Mouse (Mus musculus) lung, adult 18-20 months (tissue): ENCODE data around the gene Zfp683.

Experiments used
- DNase-seq, 2 experiments: peaks; one replicate each; pipeline ENCODE4 v3.0.0; 2022; ENCODE audit warnings: mixed read lengths in 2 of 2

Zfp683 gene

DNA sequence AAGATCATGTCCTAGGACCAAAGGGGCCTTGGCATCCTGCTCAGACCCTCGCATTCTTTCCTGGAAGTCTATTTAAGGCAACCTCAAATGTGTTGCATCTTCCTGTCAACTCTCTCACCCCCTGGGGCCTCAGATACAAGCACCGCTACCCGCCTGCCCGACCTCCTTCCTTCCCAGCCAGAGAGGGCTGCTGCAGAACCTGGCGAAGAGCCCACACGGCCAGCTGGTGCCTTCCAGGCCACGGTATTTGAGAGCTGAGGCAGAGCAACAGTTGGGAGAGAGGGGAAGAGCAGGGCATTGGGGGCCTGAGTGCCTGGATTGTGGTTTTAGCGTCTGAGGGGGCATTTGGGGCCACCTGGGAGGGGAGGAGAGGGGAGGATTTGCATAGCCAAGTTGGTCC, 1.1 kb upstream of the Zfp683 start:
- no peak for DNase-seq

DNA sequence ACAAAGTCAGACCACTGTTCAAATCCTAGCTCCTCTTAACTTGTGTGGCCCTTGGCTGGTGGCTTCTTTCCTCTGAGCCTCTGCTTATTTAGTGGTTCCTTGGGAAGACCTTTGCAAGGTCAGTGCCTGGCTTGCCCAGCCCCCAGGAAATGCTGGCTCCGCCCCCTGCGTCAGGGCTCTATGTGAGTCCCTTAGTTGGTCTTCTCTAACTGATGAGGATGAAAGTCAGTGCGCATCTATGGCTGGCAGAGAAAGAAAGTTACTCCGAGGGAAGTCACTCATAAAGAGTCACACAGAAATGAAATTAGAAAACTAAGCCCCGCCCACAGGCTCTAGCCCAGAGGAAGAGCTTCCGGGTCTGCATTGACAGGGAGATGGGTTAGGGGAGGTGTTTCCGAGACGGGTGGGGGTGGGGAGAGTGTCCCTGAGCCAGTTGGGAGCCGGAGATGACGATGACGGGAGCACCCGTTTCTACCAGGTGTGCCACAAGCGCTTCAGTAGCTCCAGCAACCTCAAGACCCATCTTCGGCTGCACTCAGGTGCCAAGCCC, 4.6 kb downstream of the Zfp683 start:
- no peak for DNase-seq

DNA sequence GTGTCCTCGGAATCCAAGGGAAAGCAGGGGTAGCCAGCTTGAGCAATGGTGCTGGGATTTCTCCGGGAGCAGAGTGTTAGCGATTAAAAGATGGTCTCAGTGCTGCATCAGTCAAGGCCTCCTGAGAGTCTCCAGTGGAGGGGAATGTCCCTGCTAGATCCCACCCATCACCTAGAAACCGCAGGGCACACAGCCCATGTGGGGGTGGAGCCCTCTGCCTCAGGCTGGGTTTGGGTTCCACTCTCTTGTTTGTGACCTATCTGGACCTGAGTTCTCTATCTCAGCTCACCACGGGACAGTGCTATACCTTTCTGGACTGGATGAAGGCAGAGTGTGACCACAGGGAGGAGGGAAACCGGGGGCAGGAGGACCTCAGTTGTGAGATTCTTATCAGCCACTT, 5.3 kb downstream of the Zfp683 start:
- DNase-seq: no peak

DNA sequence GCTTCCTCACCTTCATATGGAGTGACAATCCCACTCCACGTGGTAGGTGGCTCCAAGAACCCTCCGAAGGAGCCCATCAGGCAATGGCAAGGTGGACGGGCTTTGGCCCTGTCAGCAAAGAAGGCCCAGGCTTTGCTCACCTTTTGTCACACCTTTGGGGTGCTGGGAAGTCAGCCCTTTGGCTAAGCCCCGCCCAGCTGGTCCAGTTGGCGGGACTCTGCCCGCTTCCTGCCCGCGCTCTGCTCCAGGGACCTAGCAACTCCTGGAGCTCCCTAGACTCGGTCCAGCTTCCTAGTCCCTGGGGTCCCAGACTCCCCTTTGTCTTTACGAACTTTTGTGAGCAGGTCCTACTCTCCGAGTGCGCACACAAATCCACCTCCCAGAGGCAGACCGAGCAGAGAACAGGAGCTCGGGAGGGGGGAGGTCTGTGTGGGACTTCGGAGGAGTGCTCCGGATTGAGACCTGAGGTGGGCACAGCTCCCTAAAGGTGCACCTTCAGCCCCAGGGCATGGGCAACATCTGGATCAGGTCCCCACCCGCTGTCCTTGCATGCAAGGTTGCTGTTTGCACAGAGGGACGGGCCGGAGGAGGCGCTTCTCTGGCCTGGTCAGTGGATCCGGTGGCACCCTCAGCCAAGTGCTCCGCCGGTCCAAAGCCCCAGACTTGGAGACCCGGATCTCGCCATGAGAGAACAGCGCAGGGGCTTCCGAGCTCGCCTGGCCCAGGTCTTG, 6.7 kb downstream of the Zfp683 start, which contains the start of gene Crybg2:
Gene Crybg2, plus strand, starts transcription at position 681 of the 731 bp plus-strand sequence.
- DNase-seq: no peak

DNA sequence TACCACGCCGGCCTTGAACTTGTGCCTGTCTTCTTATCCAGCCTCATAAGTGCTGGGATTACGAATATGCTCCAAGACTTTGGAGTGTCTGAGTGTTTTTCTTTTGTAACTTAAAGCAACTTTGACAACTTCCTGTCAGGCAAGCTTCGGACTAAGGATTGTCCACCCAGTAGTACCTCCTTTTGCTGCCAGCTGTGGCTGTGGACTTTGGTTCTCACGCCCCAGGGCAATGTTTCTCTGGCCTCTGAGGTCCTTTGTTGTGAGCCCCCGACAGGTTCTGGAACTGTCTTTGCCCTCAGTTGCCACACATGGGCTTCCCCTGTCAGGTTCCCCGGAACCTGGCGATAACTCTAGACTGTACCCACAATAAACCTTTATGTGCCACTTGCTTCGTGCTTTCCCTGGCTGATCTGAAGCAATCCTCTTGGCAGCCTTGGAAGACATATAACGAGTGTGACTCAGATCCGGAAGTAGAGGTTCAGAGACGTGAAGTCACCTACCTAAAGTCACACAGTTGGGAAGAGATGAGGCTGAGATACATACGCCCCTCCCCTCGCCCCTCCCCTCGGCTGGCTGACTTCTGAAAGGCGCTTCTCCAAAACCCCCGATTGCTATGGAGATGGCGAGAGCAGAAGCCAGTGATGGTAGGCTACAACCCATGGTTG, 7.7 kb downstream of the Zfp683 start:
- peak in 1 of 2 experiments; percentile 32 for DNase-seq

DNA sequence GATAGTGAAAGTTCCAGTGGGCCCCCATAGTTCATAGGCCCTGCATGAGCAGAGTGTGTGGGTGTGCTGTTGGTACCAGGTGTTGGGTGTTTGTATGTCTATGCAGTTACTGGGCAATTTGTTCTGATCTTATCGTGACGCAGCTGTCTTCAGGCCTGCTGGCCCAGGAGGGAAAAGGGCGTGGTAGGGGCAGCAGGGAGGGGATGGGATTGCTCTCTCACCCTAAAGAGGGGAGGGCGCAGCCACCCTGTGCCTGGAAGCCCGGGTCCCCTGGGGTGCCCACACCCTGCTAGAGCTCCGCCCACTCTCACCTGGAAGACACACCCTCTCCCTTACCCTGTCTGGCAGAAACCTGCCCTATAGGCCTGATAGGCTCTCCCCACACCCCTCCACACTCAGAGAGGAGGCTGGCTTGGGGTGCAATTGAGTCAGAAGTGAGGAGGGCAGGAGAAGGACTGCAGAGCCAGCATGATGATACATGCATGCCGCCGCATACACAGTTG, 8.4 kb downstream of the Zfp683 start:
- peak; percentile 12 to 36 for DNase-seq

DNA sequence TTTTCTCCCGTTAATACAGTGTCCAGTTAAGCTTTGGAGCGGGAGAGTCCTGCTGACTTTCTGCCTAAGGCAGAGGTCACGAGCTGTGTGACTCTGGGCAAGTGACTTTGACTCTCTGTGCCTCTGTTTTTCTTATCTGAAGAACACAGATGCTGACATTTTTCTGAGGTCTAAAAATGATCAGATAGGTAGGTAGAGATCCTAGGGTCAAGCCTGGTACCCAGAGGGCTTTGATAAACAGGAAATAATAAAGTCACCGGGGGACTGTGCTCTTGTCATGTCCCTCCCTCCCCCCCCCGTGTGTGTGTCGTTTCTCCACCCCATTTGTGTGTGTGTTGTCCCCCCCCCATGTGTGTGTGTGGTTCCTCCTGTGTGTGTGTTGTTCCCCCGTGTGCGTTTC, 8.9 kb downstream of the Zfp683 start:
- DNase-seq: no peak

DNA sequence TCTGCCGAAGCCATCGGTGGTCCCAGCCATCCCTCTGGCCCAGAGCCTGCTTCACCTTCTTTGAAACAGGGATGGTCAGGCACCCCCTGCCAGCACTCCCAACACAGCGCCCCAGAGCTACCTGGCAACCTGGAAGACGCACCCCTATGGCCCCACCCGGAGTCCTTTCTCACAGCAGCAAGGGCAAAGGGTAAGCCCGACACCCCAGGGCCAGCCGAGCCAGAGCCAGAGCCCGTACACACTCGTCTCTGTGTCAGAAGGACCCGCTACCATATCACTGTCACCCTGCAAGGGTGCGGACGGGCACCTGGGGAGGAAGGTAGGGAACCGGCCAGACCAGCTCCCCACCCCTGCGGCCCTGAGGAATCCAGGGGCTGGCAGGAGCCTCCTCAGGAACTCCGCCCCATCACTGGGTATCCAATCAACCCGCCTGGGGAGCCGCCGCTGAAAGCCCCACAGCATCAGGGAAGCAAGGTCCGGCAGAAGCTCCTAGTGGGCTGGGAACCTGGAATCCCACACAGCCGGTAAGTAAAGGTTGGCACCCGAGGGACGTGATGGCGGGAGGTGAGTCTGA, 11.9 kb downstream of the Zfp683 start:
- peak; percentile 62 to 78 for DNase-seq

DNA sequence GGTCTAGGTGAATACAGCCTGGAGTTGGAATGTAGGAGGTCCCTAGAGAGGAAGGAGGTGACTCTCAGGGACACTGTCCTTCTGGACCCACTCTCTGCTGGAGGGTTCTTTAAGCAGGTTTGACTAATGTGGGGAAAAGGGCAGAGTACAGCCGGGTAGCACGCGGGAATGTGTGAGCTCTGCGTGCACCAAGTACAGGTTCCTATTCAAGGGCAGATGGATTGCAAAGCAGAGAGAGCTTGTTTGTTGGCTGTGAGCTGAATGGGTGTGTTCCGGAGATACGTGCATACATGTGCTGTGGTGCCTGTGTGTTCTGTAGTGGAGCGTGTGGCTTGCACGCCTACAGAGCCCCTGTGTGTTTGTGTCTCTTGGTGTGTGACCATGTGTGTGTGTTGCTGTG, 13.7 kb downstream of the Zfp683 start:
- no peak for DNase-seq

DNA sequence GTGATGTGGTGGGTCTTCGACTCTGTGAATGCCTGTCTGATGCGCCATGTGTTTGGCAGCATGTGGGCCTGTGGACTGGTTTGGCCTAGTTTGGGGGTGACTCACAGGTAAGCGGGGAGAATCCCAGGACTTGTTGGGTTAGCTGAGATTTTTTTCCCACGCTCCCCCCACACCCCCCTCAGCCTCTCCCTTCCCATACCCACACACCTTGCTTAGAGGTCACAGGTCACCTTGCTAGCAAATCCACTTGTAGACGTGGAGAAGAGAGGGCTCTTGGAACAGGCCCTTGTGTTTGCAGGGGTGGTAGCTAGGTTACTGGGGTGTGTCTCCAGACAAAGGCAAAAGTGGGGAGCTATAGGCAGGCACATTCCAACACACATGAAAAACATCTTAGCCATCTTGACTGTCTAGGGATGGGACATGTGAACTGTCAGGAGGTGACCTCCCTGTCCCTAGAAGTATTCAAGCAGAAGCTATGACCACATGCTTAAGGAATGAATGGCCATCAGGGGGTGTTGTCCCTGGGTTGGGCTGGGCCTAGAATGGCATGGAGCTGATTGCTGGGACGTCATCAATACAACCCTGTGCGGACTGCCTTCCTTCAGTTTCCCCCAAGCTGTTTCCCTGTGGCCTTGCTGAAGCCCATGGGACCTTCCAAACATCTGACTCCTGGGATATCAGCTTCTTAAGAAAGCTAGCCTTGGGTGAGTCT, 14.4 kb downstream of the Zfp683 start:
- peak; percentile 57 to 72 for DNase-seq

DNA sequence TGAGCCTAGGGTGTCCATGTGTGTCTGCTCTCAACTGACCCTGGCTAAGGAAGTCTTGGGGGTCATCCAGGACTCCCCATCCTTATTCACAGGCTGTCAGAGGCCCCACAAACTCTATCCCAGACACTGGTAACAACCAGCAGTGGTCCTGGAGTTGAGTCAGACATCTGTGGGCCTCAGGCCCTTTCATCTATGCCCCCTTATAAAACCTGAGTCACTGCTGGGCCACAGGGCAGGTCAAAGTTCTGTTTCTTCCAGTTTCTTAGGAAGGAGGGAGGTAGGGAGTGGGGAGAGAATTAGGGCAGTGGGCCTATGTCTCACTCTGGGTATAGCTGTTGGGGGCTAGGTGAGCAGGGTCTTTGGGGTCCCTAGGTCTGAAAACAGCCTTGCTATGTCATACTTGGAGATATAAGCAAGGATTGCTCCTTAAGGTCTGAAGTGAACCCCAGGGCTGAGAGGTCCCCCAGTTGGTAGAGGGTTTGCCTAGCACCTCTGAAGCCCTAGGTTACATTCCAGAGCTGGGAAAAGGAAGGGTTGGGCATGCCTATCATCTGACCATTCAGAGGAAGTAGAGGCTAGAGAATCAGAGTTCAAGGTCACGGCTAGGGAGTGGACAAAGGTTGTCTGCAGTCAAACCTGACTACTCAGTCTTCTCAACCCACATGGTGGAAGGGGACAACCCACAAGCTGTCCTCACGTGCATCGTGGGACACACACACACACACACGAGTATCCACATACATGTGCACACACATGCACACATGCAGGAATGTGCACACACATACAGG, 15.3 kb downstream of the Zfp683 start:
- no peak for DNase-seq

DNA sequence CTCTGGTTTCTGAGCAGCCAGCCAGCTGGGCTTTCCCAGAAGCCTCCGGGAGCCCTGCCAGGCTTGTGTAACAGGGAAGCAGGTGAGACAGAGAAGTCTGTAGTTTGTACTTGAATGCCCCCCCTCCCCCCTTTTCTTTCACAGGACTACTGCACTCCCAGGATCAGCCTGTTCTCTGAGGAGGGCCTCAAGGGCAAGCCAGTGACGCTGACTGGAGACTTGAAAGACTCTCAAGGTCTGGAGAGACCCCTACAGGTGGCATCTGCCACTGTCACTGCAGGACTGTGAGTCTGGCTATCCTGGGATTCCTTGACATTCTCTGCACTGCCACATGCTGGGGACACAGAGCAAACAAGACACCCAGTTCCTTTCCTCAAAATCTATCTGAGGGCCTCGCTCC, 25.1 kb downstream of the Zfp683 start:
- DNase-seq: peak; percentile 38 to 60

DNA sequence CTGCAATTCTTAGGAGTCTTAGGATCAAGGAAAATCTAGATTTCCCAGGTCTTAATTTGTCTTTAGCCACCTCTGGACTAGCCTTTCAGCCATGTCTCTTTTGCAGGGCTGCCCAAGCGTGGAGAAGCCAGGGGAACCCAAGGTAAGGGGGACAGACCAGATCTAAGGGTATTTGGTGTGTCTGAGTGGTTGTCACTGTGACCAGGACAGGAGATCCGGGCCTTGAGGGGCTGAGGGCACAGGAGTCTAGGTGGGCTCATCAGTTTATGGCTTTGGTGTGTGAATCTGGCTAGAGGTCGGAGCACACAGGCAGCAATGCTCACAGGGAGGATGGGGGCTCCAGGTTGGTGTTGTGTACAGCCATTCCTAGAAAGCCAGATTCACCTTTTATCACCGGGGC, 27.0 kb downstream of the Zfp683 start:
- no peak for DNase-seq

DNA sequence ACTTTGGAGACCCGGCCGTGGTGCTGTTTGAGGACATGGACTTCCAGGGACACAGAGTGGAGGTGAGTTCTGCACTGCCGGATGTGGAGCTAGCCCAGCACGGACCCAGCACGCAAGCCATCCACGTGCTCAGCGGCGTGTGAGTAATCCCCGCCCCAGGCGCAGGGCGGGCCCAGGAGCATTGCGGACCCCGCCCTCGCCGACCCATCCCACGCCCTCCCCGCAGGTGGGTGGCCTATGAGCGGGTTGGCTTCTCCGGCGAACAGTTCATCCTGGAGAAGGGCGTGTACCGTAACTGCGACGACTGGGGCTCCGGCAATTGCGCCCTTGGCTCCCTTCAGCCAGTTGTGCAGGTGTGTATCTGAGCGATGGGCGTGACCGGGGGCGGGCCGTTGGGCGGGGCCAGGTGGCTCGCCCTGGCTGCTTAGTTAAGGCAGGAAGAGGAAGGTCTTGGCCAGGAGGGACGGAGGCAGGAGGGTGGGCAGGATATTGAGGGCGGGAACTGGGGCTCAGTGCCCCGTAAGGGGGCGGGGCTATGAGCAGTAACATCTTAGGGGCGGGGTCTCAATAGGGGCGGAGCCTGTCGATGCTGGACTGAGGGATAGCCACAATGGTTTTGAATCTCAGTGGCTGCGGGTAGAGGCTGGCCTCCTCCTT, 28.2 kb downstream of the Zfp683 start:
- DNase-seq: peak; percentile 86 to 92

DNA sequence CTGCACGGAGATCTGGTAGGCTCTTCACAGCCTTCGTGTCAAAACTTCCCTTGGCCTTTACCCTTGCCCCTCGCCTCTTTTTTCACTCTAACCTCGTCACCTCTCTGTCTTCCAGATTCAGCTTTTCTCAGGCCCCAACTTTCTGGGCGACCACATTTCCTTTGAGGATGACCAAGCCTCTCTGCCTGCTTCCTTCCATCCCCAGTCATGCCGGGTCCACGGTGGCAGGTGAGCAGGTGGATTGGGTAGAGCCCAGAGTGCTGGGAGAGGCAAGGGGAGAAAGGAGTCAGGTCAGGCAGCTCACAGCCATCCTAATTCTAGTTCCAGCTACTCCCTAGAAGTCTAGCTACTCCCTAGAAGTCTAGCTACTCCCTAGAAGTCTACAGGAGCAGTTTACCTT, 28.8 kb downstream of the Zfp683 start:
- no peak for DNase-seq

DNA sequence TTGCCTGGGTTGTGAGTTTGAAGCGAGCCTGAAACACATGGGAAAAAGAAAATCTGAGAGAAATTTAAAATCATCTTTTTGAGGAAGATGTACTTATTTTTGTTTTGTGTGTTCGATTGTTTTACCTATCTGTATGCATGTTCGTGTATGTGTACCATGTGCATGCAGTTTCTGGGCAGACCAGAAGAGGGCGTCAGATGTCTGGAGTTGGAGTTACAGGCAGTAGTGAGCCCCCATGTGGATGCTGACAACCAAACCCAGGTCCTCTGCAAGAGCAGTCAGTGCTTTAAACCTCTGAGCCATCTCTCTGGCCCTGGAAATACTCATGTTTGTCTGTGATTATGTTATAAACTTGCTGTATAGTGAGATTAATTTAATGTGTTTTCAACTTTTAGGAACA, 31.4 kb downstream of the Zfp683 start:
- DNase-seq: no peak

DNA sequence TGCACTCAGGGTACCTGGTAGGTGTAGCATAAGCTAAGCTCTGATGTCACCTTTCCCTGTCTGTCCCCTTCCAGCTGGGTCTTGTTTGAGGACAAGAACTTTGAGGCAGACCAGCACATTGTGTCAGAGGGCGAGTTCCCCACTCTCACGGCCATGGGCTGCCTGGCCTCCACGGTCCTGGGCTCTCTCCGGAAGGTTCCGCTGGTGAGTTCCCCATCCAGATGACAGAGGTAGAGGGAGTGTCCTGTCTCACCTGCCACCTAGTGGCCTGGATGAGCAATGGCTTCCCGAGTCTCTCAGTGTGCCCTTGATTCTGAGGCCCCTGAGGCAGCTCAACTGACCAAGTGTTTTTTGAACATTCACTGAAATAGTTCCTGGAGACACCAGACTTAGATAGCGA, 33.8 kb downstream of the Zfp683 start:
- peak in 1 of 2 experiments; percentile 34 for DNase-seq

DNA sequence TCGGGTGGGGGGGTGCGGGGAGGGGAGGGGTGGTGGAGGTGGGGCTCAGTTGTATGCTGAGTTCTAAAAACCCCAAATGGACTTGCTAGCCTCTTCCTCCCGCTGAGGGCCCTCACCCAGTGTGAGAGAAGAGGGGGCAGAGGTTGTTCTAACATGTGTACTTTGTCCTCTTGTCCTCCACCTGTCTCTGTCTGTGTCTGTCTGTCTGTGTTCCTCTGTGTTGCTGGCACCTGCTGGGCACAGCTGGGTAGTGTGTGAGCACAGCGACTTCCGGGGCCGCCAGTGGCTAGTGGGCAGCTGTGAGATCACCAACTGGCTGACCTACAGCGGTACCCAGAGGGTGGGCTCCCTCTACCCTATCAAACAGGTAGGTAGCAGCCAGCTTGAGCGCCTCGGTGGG, 35.4 kb downstream of the Zfp683 start:
- no peak for DNase-seq

DNA sequence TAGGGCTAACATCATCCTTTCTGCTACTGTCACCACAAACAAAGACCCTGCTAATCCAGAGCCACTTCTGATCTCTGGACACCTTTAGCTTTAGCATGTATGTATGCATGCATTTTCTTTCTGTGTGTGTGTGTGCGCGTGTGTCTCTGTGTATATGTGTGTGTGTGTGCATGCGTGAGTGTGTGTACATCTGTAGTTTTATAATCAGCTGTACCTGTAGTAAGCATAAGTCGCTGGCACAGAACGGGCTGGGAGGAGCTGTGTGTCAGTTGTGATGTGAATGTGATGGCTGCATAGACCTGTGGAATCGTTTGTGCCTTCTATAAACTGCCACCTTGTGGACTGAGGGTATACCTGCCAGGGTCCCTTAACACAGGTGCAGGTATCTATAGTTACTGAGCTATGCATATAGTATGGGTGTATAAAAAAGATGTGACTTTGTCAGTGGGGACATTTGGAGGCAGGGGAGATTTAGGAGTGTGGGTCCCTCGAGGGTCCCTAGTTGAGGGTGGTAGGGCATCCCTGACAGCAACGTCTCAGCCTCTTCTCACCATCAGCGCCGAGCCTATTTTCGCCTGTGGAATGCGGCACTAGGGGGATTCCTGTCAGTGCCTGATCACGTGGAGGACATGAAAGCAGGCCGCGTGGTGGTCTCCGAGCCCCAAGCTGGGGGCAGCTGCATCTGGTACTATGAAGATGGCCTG, 37.0 kb downstream of the Zfp683 start:
- DNase-seq: no peak

DNA sequence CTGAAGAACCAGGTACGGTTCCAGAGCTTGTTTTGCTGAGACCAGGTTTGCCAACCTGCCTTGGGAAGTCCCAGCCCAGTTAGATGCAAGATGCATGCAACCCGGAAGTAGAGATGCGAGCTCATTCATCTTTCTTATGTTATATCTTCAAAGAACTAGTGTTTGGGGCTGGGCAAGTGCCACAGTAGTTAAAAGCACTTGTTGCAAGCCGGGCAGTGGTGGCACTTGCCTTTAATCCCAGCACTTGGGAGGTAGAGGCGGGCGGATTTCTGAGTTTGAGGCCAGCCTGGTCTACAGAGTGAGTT, 37.5 kb downstream of the Zfp683 start:
- no peak for DNase-seq
